Mouse (Mus musculus) MEL-GATA-1-ER (cell line): ENCODE data around the gene Cdk5r2.
"Not testable (repeated sequence)": the region's sequence is repeated elsewhere in the genome, so short reads cannot be mapped to it uniquely, and the experiment has no call there.

Experiments
- DNase-seq: peaks from one replicate; pipeline ENCODE4 v3.0.0-alpha.2; 2012; ENCODE audit warnings: low read depth; ENCODE audit errors: extremely low read depth

Gene Cdk5r2

DNA sequence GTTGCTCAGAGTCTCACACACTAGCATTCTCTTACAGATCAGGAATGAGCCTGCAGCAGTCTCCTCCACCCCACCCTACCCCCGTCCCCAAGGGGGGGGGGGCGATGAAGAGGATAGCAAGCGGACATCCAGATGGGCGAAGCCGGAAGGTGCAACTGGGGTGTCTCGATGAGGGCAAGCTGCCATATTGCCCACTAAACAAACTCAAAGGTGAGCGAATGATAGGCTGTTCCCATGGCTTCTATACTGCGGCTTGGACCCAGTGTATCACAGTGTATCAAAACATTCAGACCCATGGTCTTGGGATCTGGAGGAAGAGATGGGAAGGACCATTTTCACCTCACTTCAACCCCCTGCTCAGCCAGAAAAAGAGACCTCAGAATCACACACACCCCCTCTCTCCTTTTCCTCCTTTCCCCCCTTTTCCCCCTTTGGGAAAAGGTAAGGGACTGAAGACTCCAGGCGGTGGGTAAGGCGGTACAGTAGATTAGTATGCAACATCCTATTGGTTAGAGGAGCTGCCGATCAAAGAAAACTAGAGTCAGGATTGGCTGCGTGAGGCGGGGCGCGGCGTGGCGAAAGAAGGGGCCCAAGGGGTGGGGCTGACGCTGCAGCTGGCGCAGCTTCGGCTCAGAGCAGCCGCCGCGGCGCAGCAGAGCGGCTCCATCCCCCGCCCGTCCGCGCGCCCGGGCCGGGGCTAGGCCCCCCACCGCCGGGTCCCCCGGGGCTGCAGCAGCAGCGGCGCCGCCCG lies at the start of gene Cdk5r2:
TSS of gene Cdk5r2 (plus strand) at position 629 of the 751 bp plus-strand sequence.
- DNase-seq: no peak

- no peak for DNase-seq
These were observed 49.3 kb upstream of the Cdk5r2 start for GRCm38 (mm10) chr1:74805340-74805835.

GRCm38 (mm10) chr1:74805843-74806242 lies 48.9 kb upstream of the Cdk5r2 start:
- no peak for DNase-seq

DNA sequence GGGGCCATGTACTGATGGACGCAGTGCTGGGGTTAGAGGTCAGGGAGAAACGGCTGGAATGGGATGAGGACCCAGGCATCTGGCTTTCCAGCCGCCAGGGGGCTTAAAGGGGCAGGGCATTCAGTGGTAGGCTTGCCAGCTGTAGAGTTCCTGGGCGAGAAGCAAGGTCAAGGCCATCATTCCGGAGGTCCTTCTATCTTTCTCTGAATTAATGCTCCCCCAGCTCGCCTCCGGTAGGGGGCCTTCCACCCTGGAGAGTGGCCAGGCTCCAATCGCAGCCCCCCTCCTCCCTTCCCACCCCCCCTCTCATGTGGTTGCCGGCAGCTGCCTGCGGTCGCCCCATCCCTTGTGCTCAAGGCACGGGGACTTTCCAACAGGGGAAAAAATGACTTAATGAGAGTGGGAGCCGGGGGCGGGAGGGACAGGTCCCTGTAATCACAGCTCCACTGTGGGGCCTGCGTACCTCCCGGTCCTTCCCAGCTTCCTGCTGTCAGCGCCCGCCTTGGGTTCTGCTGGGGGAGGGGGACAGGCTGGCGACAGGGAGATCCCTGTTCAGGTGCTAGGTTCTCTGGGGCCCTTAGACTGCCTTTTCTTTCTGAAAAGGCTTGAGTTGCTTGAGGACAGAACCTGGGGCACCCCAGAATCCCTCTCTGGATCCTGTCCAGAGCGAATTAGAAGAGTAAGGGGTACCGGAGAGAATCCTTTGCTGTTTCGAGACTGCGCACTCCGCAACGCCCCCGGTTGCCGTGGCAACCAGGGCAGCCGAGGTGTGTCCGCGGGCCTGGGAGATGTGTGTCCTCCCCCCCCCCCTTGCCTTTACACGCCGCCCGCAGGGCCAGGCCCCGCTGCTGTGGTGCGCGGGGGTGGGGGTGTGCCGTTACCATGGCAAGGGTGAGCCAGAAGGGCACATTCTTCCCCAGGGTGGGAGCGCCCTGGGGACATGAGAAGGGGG lies 48.1 kb upstream of the Cdk5r2 start:
- DNase-seq: no peak

- no peak for DNase-seq
These were observed 47.1 kb upstream of the Cdk5r2 start for GRCm38 (mm10) chr1:74807551-74808071.

GRCm38 (mm10) chr1:74808078-74808477 lies 46.7 kb upstream of the Cdk5r2 start:
- peak; percentile 66 for DNase-seq

- DNase-seq: no peak
These were observed 45.7 kb upstream of the Cdk5r2 start for GRCm38 (mm10) chr1:74809007-74809406.

DNA sequence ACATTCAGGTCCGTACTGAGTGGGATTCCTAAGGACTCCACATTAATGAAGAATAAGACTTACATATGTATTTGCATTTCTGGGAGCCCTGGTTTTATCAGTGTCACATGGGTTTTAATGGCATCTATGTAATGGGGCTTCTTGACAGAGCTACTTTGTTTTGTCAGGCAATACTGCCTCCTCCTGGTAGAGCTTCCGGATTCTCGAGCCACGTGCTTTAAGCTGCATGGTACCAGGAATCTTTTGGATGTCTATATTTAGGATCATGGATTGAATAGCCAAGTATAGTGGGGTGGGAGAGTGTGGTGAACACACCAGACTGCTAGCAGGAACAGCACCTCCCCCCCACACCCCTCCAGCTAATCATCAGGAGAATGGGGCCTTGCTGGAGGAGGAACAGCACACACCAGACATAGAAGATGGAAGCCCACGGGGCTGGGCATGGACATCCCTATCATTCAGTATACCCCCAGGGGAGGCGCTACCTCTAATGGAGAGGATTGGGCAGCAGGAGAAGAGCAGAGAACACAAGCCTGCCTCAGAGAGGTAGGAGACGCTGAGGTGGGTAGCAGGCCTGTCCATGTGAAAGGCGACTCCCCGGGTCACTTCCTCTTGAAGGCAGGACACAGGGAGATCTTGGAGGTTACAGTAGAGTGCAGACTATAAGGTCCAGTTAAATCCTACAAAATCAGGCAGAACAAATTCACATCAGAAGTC lies 39.6 kb upstream of the Cdk5r2 start:
- DNase-seq: no peak

- not testable (repeated sequence) for DNase-seq
These were observed 38.8 kb upstream of the Cdk5r2 start for GRCm38 (mm10) chr1:74815965-74816364.

DNA sequence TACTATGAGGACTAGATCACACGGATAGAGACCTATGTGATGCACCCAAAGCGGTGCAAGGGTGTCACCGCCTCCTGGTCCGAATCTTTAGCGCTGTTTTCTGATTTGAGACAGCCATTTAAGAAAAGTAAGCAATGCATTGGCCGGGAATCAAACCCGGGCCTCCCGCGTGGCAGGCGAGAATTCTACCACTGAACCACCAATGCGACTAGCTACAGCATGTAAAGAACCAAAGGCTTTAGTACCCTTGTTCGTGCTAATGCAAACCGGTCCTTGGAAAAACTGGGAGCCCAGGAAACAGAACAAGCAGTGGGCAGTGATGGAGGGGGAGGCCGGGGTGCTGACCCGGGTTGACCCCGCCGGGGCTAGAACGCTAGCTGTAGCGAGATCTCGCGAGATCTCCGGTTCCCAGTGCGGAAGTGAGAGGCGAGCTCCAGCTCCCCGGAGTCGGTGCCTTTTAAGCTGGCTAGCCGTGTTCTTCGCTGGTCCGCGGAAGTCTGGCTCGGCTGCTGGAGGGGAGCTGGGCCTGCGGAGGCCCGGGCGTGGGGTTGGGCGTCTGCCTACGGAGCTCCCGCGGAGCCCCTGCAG lies 38.0 kb upstream of the Cdk5r2 start:
- DNase-seq: peak; percentile 72

DNA sequence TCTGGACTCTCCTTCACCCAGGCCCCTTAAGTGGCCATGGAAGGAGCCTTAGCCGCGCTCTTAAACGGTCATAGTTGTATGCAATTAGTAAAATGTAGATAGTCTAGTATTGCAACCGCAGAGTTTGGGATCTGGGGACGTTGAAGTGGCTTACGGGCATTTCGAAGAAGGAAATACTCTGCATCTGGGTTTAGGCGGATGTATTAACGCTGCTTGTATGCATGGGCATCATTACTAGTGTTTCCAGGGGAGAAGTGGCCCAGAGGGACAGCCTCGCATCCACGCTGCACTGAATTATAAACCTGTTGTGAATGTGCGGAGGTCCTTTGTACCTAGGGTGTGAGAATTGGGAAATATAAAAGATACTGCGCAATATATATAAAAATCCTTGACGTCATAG lies 37.5 kb upstream of the Cdk5r2 start:
- DNase-seq: no peak

DNA sequence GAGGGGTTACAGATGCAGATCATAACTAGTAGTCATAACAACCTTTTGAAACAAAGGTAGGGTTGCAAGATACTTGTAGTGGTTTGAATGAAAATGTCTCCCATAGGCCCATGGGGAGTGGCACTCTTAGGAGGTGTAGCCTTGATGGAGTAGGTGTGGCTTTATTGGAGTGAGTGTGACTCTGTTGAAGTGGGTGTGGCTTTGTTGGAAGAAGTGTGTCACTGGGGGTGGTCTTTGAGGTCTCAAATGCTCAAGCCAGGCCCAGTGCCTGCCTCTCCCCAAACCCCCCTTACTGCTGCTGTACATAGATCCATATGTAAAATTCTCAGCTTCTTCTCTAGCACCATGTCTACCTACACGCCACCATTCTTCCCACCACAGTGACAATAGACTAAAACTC lies 36.2 kb upstream of the Cdk5r2 start:
- DNase-seq: no peak

GRCm38 (mm10) chr1:74823598-74823997 lies 31.1 kb upstream of the Cdk5r2 start:
- not testable (repeated sequence) for DNase-seq

DNA sequence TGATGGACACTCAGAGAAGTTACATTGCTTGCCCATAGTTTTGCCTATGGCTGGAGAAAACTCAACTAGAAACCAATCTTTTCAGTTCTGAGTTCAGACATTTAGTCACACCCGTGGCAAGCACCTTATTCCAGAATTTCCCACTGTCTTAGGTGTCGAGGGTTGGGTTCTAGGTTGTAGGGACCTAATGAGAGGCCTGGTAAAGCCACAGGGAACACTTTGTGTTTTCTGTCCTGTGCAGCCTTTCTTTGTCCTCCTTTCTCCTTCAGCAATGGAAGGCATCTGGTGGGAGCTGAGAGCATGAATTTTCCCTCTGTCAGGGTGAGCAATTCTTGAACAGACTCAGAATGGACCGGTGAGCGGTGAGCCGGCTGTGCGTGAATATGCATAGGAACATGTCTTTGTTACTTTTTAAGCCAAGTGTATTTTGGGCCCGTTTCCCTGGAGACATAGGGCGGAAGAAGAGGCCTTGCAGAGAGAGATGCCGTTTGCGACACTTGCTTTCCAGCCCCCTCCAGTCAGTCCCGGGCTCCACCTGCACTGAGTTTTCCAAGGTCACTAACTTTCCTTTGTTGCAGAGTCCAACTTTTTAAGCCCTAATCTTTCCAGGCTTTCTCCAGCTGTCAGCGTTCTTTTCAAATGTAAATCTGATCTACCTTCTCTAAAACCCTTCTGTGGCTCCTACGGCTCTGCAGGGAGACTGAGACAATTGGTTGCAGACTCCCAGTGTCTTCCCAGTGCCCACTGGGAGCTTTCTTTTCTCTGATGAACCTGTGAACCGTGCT lies 30.0 kb upstream of the Cdk5r2 start:
- DNase-seq: no peak

DNA sequence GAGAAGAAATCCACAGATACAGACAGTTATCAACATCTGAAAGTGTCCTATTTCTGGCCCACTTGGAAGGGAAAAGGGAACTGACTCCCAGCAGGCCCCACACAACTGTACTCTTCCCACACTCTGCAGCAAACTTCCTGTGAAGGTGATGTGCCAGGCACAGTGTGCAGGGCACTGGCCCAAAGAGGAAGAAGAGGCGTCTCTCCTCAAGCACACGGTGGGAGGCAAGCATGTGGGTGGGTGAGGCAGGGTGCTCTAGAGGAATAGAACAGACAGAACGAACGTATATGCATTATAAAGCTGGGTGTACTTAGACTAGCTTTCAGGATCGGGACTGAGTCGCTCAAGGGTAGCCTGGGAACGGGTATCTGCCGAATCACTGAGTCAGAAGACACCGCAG lies 24.7 kb upstream of the Cdk5r2 start:
- no peak for DNase-seq

DNA sequence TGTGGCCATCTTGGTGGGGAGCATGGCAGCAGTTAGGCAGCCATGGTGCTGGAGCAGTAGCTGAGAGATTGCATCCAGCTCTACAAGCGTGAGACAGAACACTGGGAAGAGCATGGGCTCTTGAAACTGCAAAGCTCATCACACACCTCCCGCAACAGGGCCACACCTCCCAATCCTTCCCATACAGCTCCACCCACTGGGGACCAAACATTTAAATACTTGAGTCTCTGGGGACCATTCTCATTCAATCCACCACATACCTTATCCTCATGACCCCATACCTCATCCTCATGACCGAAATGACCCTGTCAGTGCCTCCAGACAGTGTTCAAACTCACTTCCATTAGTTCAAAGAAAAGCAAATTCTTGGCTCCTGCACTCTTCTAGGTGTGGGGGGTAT lies 21.5 kb upstream of the Cdk5r2 start:
- DNase-seq: no peak

DNA sequence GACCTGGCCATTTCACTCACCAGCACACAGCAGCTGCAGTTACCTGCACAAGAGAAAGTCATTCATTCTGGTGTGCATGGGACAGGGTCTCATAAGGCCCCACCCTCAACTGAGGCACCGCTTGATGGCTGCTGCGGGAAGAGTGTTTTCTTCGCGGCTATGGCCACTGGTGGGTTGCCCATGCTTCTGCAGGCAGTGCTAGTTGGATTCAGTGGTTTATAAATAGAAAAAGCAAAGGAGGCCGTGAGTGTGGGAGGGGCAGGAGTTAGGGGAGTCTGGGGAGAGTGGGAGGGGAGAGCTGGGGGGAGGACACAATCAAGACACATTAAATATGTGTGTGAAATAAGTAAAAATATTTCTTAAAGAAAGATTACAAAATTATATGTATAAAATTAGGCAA lies 11.6 kb upstream of the Cdk5r2 start:
- DNase-seq: no peak

- DNase-seq: no peak
These were observed 8.4 kb upstream of the Cdk5r2 start for GRCm38 (mm10) chr1:74846341-74846740.

GRCm38 (mm10) chr1:74848946-74849345 lies 5.8 kb upstream of the Cdk5r2 start:
- no peak for DNase-seq

- no peak for DNase-seq
These were observed 4.5 kb upstream of the Cdk5r2 start for GRCm38 (mm10) chr1:74850251-74850650.
